Mouse (Mus musculus) kidney, postnatal 0 days (tissue): Measurements from ENCODE around the gene Aox2. TPM values are rescaled to one million over a fixed set of nuclear protein-coding genes. Genes with fewer than 3 reads are reported as not detected.

Experiments
- ATAC-seq: fragments of 200-750 bp; cut with Nextera tagmentation; replicated peaks from 2 replicates; pipeline ENCODE4 v1.8.0; 2017; ENCODE audit warnings: low read depth, moderate number of reproducible peaks, moderate TSS enrichment, moderate library complexity; ENCODE audit not compliant: low FRiP score
- DNase-seq: peaks from one replicate; pipeline ENCODE4 v3.0.0-alpha.2; 2016; ENCODE audit warnings: low spot score
- H3K27ac ChIP-seq: fragments of 300-500 bp; sonication (generic); 2 replicates; pipeline ENCODE4 v1.5.1; 2014; ENCODE audit warnings: mild to moderate bottlenecking
- H3K27me3 ChIP-seq: fragments of 300-500 bp; sonication (generic); 2 replicates; pipeline ENCODE4 v1.6.1; 2014; ENCODE audit warnings: low read length, mixed read lengths; ENCODE audit not compliant: insufficient read depth
- H3K36me3 ChIP-seq: fragments of 300-500 bp; sonication (generic); 2 replicates; pipeline ENCODE4 v1.6.1; 2014; ENCODE audit warnings: low read length, mixed read lengths; ENCODE audit not compliant: insufficient read depth
- H3K4me1 ChIP-seq: fragments of 300-500 bp; sonication (generic); replicated peaks from 2 replicates; pipeline ENCODE4 v1.6.1; 2014; ENCODE audit warnings: antibody characterized with exemption, low read length, mixed read lengths; ENCODE audit not compliant: insufficient read depth
- H3K4me2 ChIP-seq: fragments of 300-500 bp; sonication (generic); 2 replicates; pipeline ENCODE4 v1.6.1; 2014; ENCODE audit warnings: mild to moderate bottlenecking, low read length, moderate library complexity, mixed read lengths
- H3K4me3 ChIP-seq: fragments of 300-500 bp; sonication (generic); replicated peaks from 2 replicates; pipeline ENCODE4 v1.5.1; 2014; ENCODE audit warnings: low read depth, low read length
- H3K9ac ChIP-seq: fragments of 300-500 bp; sonication (generic); 2 replicates; pipeline ENCODE4 v1.6.1; 2014; ENCODE audit warnings: low read depth, low read length
- H3K9me3 ChIP-seq: fragments of 300-500 bp; sonication (generic); replicated peaks from 2 replicates; pipeline ENCODE4 v1.6.1; 2016; ENCODE audit warnings: low read length, inconsistent platforms, mixed read lengths
- CTCF ChIP-seq: IDR thresholded peaks from 2 replicates; pipeline ENCODE4 v1.5.1; 2016; ENCODE audit warnings: antibody characterized with exemption, low read depth, mild to moderate bottlenecking, moderate library complexity
- WGBS: fragments of 180-500 bp; shearing (Covaris S2); extraction: QIAGEN DNeasy Blood & Tissue Kit; methylation state at CpG from one replicate; pipeline ENCODE4 v1.1.7; 2014; 5-methylcytosine and 5-hydroxymethylcytosine counted together
- polyA plus RNA-seq: library from polyadenylated mRNA; unstranded; fragments of >200 nt; fragmentation: Nextera tagmentation; extraction: Ambion mirVana; gene quantifications from 2 replicates; pipeline ENCODE4 v1.2.1, GENCODE M21; 2015

The Aox2 gene
- polyA plus RNA-seq, 1 experiment from 2014 or later = 0.09 TPM

DNA sequence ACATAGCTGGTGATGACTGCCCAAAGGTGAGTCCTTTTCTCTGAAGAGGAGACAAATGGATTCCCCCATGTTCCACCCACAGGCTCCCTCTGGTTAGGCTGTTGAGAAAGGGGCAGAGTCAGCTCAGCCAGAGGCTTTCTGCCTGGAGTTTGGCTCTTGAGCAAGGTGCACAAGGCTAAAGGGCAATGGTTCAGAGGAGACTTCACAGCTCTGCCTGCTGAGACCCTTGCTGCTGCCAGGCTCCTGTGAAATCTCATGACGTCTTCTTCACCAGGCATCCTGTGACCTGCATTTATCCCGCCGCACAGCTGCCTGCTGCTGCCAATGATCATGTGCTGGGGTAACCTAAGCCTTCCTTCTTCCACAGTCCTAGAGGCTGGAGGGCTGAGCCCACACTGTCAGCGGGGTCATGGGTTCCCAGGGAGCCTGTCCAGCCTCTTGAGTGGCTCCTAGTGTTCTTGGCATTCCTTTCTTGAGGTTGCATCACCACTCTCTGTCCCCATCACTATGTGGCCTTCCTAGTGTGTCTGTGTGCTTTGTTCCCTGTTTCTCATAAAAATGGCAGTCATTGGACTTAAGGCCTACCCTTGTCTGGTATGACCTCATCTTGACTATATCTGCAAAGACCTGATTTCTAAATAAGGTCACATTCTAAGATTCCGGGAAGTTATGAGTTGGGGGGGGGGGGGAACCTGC lies 104.6 kb downstream of the Aox2 start:
- H3K9ac ChIP-seq = no peak overlapping the region
- H3K27me3 ChIP-seq = no peaks in the 10 kb centered on the region
- H3K9me3 ChIP-seq = no peaks in the 10 kb centered on the region
- WGBS = 67% methylated on average over 5 of the region's 5 CpGs
- ATAC-seq (peak; percentile 52; the same call in 1 of the 2 replicates), DNase-seq (no peak)
- H3K4me2 ChIP-seq = no peak overlapping the region
- no peaks in the 10 kb centered on the region for H3K4me1 ChIP-seq
- no peak overlapping the region for H3K27ac ChIP-seq
- no peak overlapping the region for H3K4me3 ChIP-seq
- H3K36me3 ChIP-seq = no peaks in the 10 kb centered on the region
- TF ChIP-seq CTCF = no peak

GRCm38 (mm10) chr1:58391421-58392267 lies 113.5 kb downstream of the Aox2 start:
- Histone ChIP-seq H3K4me2 (peak overlapping the region; percentile 62), H3K36me3 (peaks cover 8% of the 10 kb centered on the region; the same call in 1 of the 2 replicates), H3K27me3 (no peaks in the 10 kb centered on the region), H3K4me3 (peak overlapping the region; percentile 97), H3K4me1 (0 out of 2 replicates have a peak, but pooled peaks cover 3% of the 10 kb centered on the region), H3K9ac (peak overlapping the region; percentile 99), H3K27ac (peak overlapping the region; percentile 99), H3K9me3 (no peaks in the 10 kb centered on the region)
- 34% methylated on average over 19 of the region's 19 CpGs for WGBS
- DNase-seq (peak; percentile 59), ATAC-seq (no peak)
- no peak for TF ChIP-seq CTCF

DNA sequence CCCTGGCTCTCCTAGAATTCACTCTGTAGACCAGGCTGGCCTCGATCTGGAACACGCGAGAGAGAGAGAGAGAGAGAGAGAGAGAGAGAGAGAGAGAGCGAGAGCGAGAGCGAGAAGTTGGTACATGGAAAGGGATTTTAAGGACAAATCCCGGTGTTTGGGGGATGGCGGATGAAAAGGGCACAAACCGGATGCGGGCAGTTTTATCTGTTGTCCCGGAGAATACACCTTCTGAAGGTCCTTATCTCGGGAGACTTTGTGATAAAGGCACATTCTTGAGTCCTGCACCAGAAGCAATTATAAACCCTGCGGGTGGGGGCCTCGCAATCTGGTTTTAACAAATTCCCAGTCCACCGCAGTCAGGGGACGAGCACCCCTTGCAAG lies 114.1 kb downstream of the Aox2 start:
- no peak for DNase-seq
- no peaks in the 10 kb centered on the region for H3K27me3 ChIP-seq
- 0 out of 2 replicates have a peak, but pooled peaks cover 3% of the 10 kb centered on the region for H3K4me1 ChIP-seq
- H3K36me3 ChIP-seq = peaks cover 8% of the 10 kb centered on the region; the same call in 1 of the 2 replicates
- peak overlapping the region; percentile 99 for H3K27ac ChIP-seq
- peak overlapping the region; percentile 62 for H3K4me2 ChIP-seq
- H3K9ac ChIP-seq = peak overlapping the region; percentile 99
- TF ChIP-seq CTCF = no peak
- under 1% methylated on average over 16 of the region's 16 CpGs for WGBS
- no peaks in the 10 kb centered on the region for H3K9me3 ChIP-seq
- ATAC-seq = peak; percentile 4; the same call in 1 of the 2 replicates
- H3K4me3 ChIP-seq = peak overlapping the region; percentile 97

DNA sequence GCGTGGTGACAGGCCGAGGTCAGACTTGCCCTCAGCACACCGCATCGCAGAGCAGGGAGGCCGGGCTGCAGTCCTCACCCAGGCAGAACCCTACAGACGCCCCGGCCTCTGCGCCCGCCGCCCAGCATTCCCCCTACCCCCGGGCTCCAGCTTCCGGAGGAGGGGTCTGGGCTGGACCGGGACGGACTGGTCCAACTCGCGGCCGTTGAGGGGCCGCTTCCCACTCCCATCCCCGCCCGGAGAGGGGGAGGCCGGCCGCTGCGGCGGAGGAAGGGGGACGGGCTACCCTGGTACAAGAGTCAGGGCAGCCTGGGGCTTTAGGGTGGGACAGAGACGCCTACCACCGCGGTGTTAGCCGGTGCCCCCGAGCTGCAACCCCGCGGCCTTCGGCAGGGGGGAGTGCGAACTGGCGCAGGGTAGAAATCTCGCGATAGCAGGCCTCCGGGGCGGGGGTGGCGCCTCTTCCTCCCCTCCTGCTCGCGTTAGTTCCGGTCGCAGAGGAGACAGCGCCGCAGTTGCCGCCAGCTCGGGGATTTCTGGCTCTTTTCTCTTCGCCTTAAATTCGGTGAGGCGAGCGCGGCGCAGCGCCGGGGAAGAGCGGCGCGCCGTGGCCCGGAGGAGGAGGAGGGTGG lies 114.6 kb downstream of the Aox2 start, which contains the start of gene Bzw1:
Bzw1 (plus strand) TSS at position 247 of the 632 bp plus-strand sequence.
- H3K4me2 ChIP-seq = peak within 1 kb of the TSS; percentile 62
- ATAC-seq = peak; percentile 97
- peak; percentile 96 for DNase-seq
- 0 out of 2 replicates have a peak, but pooled peaks cover 3% of the 10 kb centered on the region for H3K4me1 ChIP-seq
- no peaks in the 10 kb centered on the region for H3K9me3 ChIP-seq
- peak within 1 kb of the TSS; percentile 97 for H3K4me3 ChIP-seq
- peak; percentile 7; the same call in 1 of the 2 replicates for TF ChIP-seq CTCF
- under 1% methylated on average over 47 of the region's 61 CpGs for WGBS
- H3K27ac ChIP-seq = peak within 1 kb of the TSS; percentile 99
- H3K27me3 ChIP-seq = no peaks in the 10 kb centered on the region
- H3K36me3 ChIP-seq = peaks cover 9% of the 10 kb centered on the region; the same call in 1 of the 2 replicates
- H3K9ac ChIP-seq = peak within 1 kb of the TSS; percentile 99

DNA sequence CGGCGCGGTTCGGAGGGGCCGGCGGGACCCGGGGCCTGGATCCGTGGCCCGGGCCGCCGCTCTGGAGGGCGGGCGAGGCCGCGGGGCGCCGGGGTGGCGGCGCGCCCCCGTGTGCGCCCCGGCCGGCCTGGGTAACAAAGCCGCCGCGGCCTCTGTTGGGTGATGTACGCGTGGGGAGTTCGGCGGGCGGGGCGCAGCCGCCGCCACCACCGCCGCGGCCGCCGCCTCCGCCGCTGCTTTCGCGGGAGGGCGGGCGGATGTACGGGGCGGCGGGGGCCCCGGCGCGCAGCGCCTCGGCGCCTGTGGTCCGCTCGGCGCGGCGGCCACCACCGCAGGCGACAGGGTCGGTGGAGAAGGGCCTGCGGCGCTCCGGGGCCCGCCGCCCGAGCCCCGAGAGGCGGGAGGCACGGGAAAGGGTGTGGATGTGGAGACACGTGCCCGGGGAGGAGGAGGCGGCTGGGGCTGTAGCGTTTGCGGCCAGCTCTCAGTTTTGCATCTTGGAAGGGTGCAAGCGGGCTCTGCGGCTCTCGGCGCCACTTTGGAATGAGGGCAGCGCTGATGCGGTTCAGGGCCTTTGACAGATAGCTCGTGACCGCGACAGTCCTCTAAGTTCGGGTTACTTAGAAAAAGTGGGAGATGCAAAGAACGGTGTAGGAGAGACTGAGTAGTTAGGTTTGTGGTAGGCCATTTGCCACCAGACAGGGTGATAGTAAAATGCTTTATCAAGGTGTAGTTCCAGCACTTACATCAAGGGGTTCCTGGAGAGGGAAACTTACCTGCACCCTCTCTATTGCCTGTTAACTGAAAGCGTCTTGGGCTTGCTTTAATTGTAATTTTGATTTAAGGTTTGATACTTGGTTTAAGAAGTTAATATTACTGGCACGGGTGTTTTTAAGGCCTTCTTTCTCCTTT lies 115.4 kb downstream of the Aox2 start:
- H3K4me3 ChIP-seq = peak overlapping the region; percentile 97
- peak overlapping the region; percentile 62 for H3K4me2 ChIP-seq
- peak overlapping the region; percentile 99 for H3K27ac ChIP-seq
- under 1% methylated on average over 58 of the region's 90 CpGs for WGBS
- H3K27me3 ChIP-seq = no peaks in the 10 kb centered on the region
- H3K4me1 ChIP-seq = 0 out of 2 replicates have a peak, but pooled peaks cover 3% of the 10 kb centered on the region
- H3K36me3 ChIP-seq = peaks cover 17% of the 10 kb centered on the region; the same call in 1 of the 2 replicates
- no peak for TF ChIP-seq CTCF
- DNase-seq (peak; percentile 75), ATAC-seq (peak; percentile 53)
- H3K9me3 ChIP-seq = no peaks in the 10 kb centered on the region
- peak overlapping the region; percentile 99 for H3K9ac ChIP-seq
